Mouse (Mus musculus): Measurements from ENCODE around the gene Zfp850. TPM values are rescaled to one million over a fixed set of nuclear protein-coding genes. Genes with fewer than 3 reads are reported as not detected.
A peak's percentile ranks its signal among the peaks of the same experiment; 100 is the strongest.
"Not testable (repeated sequence)": the region's sequence is repeated elsewhere in the genome, so short reads cannot be mapped to it uniquely, and the experiment has no call there.

The Zfp850 gene
- 1 to 10 TPM; 6.1 to 6.9 TPM for total RNA-seq (2021)
- long read RNA-seq, experiment 1, full-length matches to known transcripts, result 1 of 38 reads
- long read RNA-seq, experiment 1, partial matches to known transcripts, result 0 of 38 reads
- long read RNA-seq, experiment 1, other reads (novel, unspliced or antisense), result 37 of 38 reads
- long read RNA-seq, experiment 2, full-length matches to known transcripts, result 1 of 49 reads
- long read RNA-seq, experiment 2, partial matches to known transcripts, result 0 of 49 reads
- long read RNA-seq, experiment 2, other reads (novel, unspliced or antisense), result 48 of 49 reads

- Histone ChIP-seq H3K27ac (peak within 1 kb of the TSS; percentile 82), H3K4me3 (peak within 1 kb of the TSS; percentile 69)
- no peak for TF ChIP-seq CTCF (conservative IDR thresholded peaks at IDR 0.05)
- peak; percentile 71 to 78 for DNase-seq (ENCODE audit: low spot score in 2 of 2)
Observed at GRCm38 (mm10) chr7:28013549-28014444, at the start of gene Zfp850. Gene Zfp850 (minus strand): TSS chr7:28014115.

GRCm38 (mm10) chr7:28059972-28060371 is 46.1 kb upstream of the Zfp850 start:
- DNase-seq (ENCODE audit: low spot score in 2 of 2), result no peak
- no peak for TF ChIP-seq CTCF (conservative IDR thresholded peaks at IDR 0.05)
- no peak overlapping the region for H3K4me3 ChIP-seq
- H3K27ac ChIP-seq, result no peak overlapping the region

GRCm38 (mm10) chr7:28053046-28053930 is 39.4 kb upstream of the Zfp850 start:
- H3K27ac ChIP-seq, result no peak overlapping the region
- no peak for TF ChIP-seq CTCF (conservative IDR thresholded peaks at IDR 0.05)
- H3K4me3 ChIP-seq, result no peak overlapping the region
- no peak for DNase-seq (ENCODE audit: low spot score in 2 of 2)

- H3K27ac ChIP-seq, result no peak overlapping the region
- no peak for TF ChIP-seq CTCF (conservative IDR thresholded peaks at IDR 0.05)
- no peak overlapping the region for H3K4me3 ChIP-seq
- no peak for DNase-seq (ENCODE audit: low spot score in 2 of 2)
Observed at GRCm38 (mm10) chr7:28050584-28050983, 36.7 kb upstream of the Zfp850 start.

GRCm38 (mm10) chr7:28049476-28050409 is 35.8 kb upstream of the Zfp850 start, which contains the start of gene Psmc4:
Gene Psmc4 (minus strand): TSS chr7:28050101.
- TF ChIP-seq CTCF (conservative IDR thresholded peaks at IDR 0.05), result peak; percentile 99
- Histone ChIP-seq H3K27ac (peak within 1 kb of the TSS; percentile 80), H3K4me3 (peak within 1 kb of the TSS; percentile 78)
- peak; percentile 96 to 99 for DNase-seq (ENCODE audit: low spot score in 2 of 2)

GRCm38 (mm10) chr7:28044524-28044923 is 30.6 kb upstream of the Zfp850 start:
- no peak for DNase-seq (ENCODE audit: low spot score in 2 of 2)
- no peak overlapping the region for H3K27ac ChIP-seq
- no peak for TF ChIP-seq CTCF (conservative IDR thresholded peaks at IDR 0.05)
- H3K4me3 ChIP-seq, result no peak overlapping the region

GRCm38 (mm10) chr7:28014445-28014810 is 513 bp upstream of the Zfp850 start:
- Histone ChIP-seq H3K4me3 (peak overlapping the region; percentile 69), H3K27ac (peak overlapping the region; percentile 82)
- DNase-seq (ENCODE audit: low spot score in 2 of 2), result no peak
- TF ChIP-seq CTCF (conservative IDR thresholded peaks at IDR 0.05), result no peak; the same call in 1 of the 2 replicates

- no peak for TF ChIP-seq CTCF (conservative IDR thresholded peaks at IDR 0.05)
- peak; percentile 57 to 74 for DNase-seq (ENCODE audit: low spot score in 2 of 2)
- no peak overlapping the region; the same call in 1 of the 2 replicates for H3K27ac ChIP-seq
- no peak overlapping the region for H3K4me3 ChIP-seq
Observed at GRCm38 (mm10) chr7:28010271-28010670, 3.6 kb downstream of the Zfp850 start.

GRCm38 (mm10) chr7:27982197-27982596 is 31.7 kb downstream of the Zfp850 start:
- Histone ChIP-seq H3K27ac (no peak overlapping the region), H3K4me3 (no peak overlapping the region)
- DNase-seq (ENCODE audit: low spot score in 2 of 2), result no peak
- TF ChIP-seq CTCF (conservative IDR thresholded peaks at IDR 0.05), result no peak

- peak; percentile 78 to 79 for DNase-seq (ENCODE audit: low spot score in 2 of 2)
- peak; percentile 31 for TF ChIP-seq CTCF (conservative IDR thresholded peaks at IDR 0.05)
- Histone ChIP-seq H3K27ac (peak within 1 kb of the TSS; percentile 95), H3K4me3 (peak within 1 kb of the TSS; percentile 93)
Observed at GRCm38 (mm10) chr7:27978683-27979528, 35.0 kb downstream of the Zfp850 start, which contains the start of gene Zfp780b. Gene Zfp780b (minus strand): TSS chr7:27979171.

- not testable (repeated sequence) for DNase-seq (ENCODE audit: low spot score in 2 of 2); H3K27ac ChIP-seq; H3K4me3 ChIP-seq
Observed at GRCm38 (mm10) chr7:27949451-27949850, 64.5 kb downstream of the Zfp850 start.

Data from layer of hippocampus, adult 2 months (tissue).